Mouse (Mus musculus): ENCODE results near the gene Podnl1. TPM values are rescaled to one million over a fixed set of nuclear protein-coding genes. Genes with fewer than 3 reads are reported as not detected.

The Podnl1 gene
- polyA plus RNA-seq, 1 experiment from 2014 or later, result 0.37 TPM

- ATAC-seq (ENCODE audit: low FRiP score, low read depth), result no peak
- Histone ChIP-seq H3K27ac (no peak overlapping the region), H3K9ac (no peak overlapping the region), H3K9me3 (no peaks in the 10 kb centered on the region), H3K4me3 (no peak overlapping the region), H3K27me3 (replicated peaks) (no peaks in the 10 kb centered on the region), H3K4me2 (replicated peaks) (no peak overlapping the region), H3K4me1 (peaks cover 10% of the 10 kb centered on the region), H3K36me3 (peaks cover 67% of the 10 kb centered on the region)
- WGBS, result 84% methylated on average over 6 of the region's 6 CpGs
These were observed 48.1 kb downstream of the Podnl1 start for GRCm38 (mm10) chr8:84173861-84174260.

DNA sequence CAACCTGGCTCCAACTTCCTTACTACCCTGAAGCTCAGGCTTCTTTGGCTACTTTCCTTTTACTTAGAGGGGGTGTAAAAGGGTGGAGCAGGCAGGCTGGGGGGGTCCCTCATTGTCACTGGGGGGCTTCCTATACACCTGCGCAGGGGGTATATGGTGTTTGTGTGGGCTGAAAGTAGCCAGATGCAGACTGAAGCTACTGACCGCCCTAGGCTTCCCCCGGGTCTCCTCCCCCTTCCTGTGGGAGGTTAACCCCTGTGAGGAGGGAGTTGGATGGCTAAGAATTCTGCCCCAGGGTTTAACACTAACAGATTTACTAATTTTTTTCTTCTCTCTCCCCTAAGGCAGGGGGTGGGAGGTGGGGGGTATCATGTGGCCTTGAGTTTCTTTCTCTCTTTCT is 50.8 kb downstream of the Podnl1 start:
- H3K4me2 ChIP-seq (replicated peaks), result no peak overlapping the region
- ATAC-seq (ENCODE audit: low FRiP score, low read depth), result no peak
- H3K9me3 ChIP-seq, result no peaks in the 10 kb centered on the region
- peaks cover 37% of the 10 kb centered on the region for H3K4me1 ChIP-seq
- no peak overlapping the region for H3K4me3 ChIP-seq
- H3K27me3 ChIP-seq (replicated peaks), result no peaks in the 10 kb centered on the region
- H3K27ac ChIP-seq, result no peak overlapping the region
- H3K36me3 ChIP-seq, result peaks cover 62% of the 10 kb centered on the region
- no peak overlapping the region for H3K9ac ChIP-seq
- WGBS, result 35% methylated on average over 3 of the region's 3 CpGs

DNA sequence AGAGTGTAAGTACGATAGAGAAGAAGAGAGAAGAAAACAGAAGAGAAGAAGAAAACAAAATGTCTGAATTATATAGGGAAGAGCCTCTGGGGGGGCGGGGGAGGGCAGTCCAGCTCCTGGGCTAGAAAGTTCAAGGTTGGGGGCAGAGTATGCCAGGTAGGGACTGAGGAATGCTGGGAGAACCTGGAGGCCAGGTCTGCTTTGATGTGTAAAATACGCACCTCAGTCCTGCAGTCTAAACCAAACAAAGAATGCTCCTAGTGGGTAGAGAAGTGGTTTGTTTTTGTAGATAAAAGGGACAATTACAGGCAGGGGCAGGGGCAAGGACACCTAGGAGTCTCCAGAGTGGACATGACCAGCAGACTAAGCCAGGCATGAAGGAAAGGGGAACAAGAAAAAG is 51.6 kb downstream of the Podnl1 start:
- Histone ChIP-seq H3K9ac (no peak overlapping the region), H3K27me3 (replicated peaks) (no peaks in the 10 kb centered on the region), H3K4me2 (replicated peaks) (no peak overlapping the region), H3K36me3 (peaks cover 53% of the 10 kb centered on the region), H3K27ac (no peak overlapping the region), H3K4me1 (peaks cover 43% of the 10 kb centered on the region), H3K4me3 (no peak overlapping the region), H3K9me3 (no peaks in the 10 kb centered on the region)
- 96% methylated on average over 3 of the region's 3 CpGs for WGBS
- ATAC-seq (ENCODE audit: low FRiP score, low read depth), result no peak

DNA sequence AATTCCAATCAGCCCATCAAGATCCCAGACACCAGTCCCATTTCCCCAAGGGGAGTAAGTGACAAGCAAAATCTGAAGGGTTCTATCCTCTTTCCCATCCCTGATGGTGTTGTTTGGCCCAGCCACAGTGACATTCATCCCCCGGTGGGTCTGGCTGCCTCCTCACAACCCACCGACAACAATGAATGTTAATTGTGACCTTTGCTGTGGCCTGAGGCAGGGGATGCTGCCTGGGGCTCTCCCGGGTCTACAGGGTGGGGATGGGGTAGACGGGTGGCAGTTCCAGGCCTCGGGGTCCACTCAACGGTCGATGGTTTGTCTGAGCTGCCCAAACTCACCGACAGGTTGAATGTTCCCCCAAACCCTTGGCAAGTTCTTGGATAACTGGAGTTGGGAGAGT is 52.8 kb downstream of the Podnl1 start:
- H3K27me3 ChIP-seq (replicated peaks), result no peaks in the 10 kb centered on the region
- peaks cover 49% of the 10 kb centered on the region for H3K4me1 ChIP-seq
- no peak overlapping the region for H3K4me3 ChIP-seq
- H3K9me3 ChIP-seq, result no peaks in the 10 kb centered on the region
- peaks cover 41% of the 10 kb centered on the region for H3K36me3 ChIP-seq
- no peak overlapping the region for H3K9ac ChIP-seq
- no peak for ATAC-seq (ENCODE audit: low FRiP score, low read depth)
- H3K4me2 ChIP-seq (replicated peaks), result peak overlapping the region; percentile 21; the same call in 1 of the 2 replicates
- H3K27ac ChIP-seq, result no peak overlapping the region
- WGBS, result 80% methylated on average over 8 of the region's 8 CpGs

- ATAC-seq (ENCODE audit: low FRiP score, low read depth), result no peak
- WGBS, result 5% methylated on average over 4 of the region's 4 CpGs
These were observed 54.2 kb downstream of the Podnl1 start for GRCm38 (mm10) chr8:84179946-84180345.

DNA sequence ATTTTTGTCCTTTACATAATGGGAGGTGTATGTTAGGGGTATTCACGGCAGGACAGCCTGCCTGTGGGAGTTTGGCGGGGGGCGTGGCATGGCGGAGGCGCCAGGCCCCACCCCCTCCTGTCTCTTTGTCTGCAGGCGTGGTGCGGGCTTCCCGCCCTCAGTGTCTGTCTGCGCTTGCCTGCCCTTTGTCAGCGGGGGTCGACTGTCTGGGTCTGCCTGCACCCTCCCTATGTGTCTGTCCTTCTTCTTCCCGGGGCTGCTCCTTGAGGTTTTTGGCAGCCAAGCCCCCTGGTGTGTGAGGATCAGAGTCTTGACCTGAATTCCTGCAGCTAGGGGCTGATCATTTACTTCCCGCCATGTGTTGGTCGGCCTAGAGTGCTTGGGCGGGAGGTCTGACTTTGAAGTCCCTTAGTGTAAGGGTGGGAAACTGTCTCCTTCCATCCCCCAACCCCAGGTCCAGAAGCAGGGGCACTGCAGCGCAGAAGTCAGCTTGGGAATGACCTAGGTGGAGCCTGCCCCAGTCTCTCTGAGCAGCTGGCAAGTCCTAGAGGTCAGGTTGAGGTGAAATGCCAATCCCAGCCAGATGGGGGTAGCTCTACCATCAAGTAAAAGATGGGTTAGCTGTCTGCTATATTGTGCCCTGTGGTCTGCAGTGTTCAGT is 54.9 kb downstream of the Podnl1 start:
- Histone ChIP-seq H3K4me2 (replicated peaks) (peak overlapping the region; percentile 87), H3K4me3 (peak overlapping the region; percentile 26), H3K27me3 (replicated peaks) (no peaks in the 10 kb centered on the region), H3K9ac (peak overlapping the region; percentile 64), H3K36me3 (peaks cover 21% of the 10 kb centered on the region), H3K4me1 (peaks cover 56% of the 10 kb centered on the region), H3K27ac (peak overlapping the region; percentile 83), H3K9me3 (no peaks in the 10 kb centered on the region)
- peak; percentile 79 for ATAC-seq (ENCODE audit: low FRiP score, low read depth)
- WGBS, result 1% methylated on average over 16 of the region's 16 CpGs

More at GRCm38 (mm10) chr8:84179946-84180345, 54.2 kb downstream of the Podnl1 start:
- peak overlapping the region; percentile 79 for H3K27ac ChIP-seq
- peaks cover 56% of the 10 kb centered on the region for H3K4me1 ChIP-seq
- peaks cover 28% of the 10 kb centered on the region for H3K36me3 ChIP-seq
- H3K9ac ChIP-seq, result peak overlapping the region; percentile 64
- H3K4me2 ChIP-seq (replicated peaks), result peak overlapping the region; percentile 87
- no peaks in the 10 kb centered on the region for H3K27me3 ChIP-seq (replicated peaks)
- no peaks in the 10 kb centered on the region for H3K9me3 ChIP-seq
- peak overlapping the region; percentile 26 for H3K4me3 ChIP-seq

MicroRNAs within 50 kb of the gene (microRNA counts, 519-probe panel; counts per million panel counts)
- microRNA mmu-miR-181c (3,538 counts per million, percentile 73 among the panel's probes with 10 or more counts), microRNA mmu-miR-709 (2,879 counts per million, percentile 70 among the panel's probes with 10 or more counts)

Small RNA genes lying within 50 kb of the gene (microRNA-seq; reads per million reads assigned to microRNA genes)
- not detected for gene Gm25110
- 6,667 reads per million, percentile 94 among the genes with 10 or more reads in this experiment for gene Mir181c
- gene Mir181d, result 4,445 reads per million, percentile 89 among the genes with 10 or more reads in this experiment
- not detected for gene Mir709

Other genes with a start within 250 kb of the Podnl1 start
- gene Adgrl1, start 225.9 kb upstream of the Podnl1 start, polyA plus RNA-seq (2016; fragmentation: Nextera tagmentation; extraction: Ambion mirVana), result 34.8 and 37.0 TPM in 2 replicates
- 0.60 and 0.86 TPM in 2 replicates for gene Gm10644, start 170.8 kb upstream of the Podnl1 start, polyA plus RNA-seq (2016; fragmentation: Nextera tagmentation; extraction: Ambion mirVana)
- gene Asf1b, start 170.5 kb upstream of the Podnl1 start, polyA plus RNA-seq (2016; fragmentation: Nextera tagmentation; extraction: Ambion mirVana), result 37.1 and 41.6 TPM in 2 replicates
- 215 and 218 TPM in 2 replicates for gene Prkaca, start 153.0 kb upstream of the Podnl1 start, polyA plus RNA-seq (2016; fragmentation: Nextera tagmentation; extraction: Ambion mirVana)
- gene Samd1, start 128.3 kb upstream of the Podnl1 start, polyA plus RNA-seq (2016; fragmentation: Nextera tagmentation; extraction: Ambion mirVana), result 9.7 and 9.8 TPM in 2 replicates
- gene 1700067K01Rik, start 124.5 kb upstream of the Podnl1 start, polyA plus RNA-seq (2016; fragmentation: Nextera tagmentation; extraction: Ambion mirVana), result 0.83 and 0.95 TPM in 2 replicates
- 0.54 TPM in 1 of 2 replicates, not detected in the other for gene 2210011C24Rik, start 113.8 kb upstream of the Podnl1 start, polyA plus RNA-seq (2016; fragmentation: Nextera tagmentation; extraction: Ambion mirVana)
- gene Palm3, start 104.5 kb upstream of the Podnl1 start, polyA plus RNA-seq (2016; fragmentation: Nextera tagmentation; extraction: Ambion mirVana), result 10.2 and 10.8 TPM in 2 replicates
- gene Il27ra, start 83.4 kb upstream of the Podnl1 start, polyA plus RNA-seq (2016; fragmentation: Nextera tagmentation; extraction: Ambion mirVana), result 0.28 and 0.29 TPM in 2 replicates
- not detected in 2 replicates for gene Rln3, start 81.0 kb upstream of the Podnl1 start, polyA plus RNA-seq (2016; fragmentation: Nextera tagmentation; extraction: Ambion mirVana)
- gene Gm10643, start 60.9 kb upstream of the Podnl1 start, polyA plus RNA-seq (2016; fragmentation: Nextera tagmentation; extraction: Ambion mirVana), result 1.6 and 2.2 TPM in 2 replicates
- gene Rfx1, start 59.2 kb upstream of the Podnl1 start, polyA plus RNA-seq (2016; fragmentation: Nextera tagmentation; extraction: Ambion mirVana), result 9.1 and 9.3 TPM in 2 replicates
- 18.0 and 19.6 TPM in 2 replicates for gene Dcaf15, start 21.2 kb upstream of the Podnl1 start, polyA plus RNA-seq (2016; fragmentation: Nextera tagmentation; extraction: Ambion mirVana)
- 16.9 and 18.0 TPM in 2 replicates for gene Cc2d1a, start 21.9 kb downstream of the Podnl1 start, polyA plus RNA-seq (2016; fragmentation: Nextera tagmentation; extraction: Ambion mirVana)
- gene 4930432K21Rik, start 22.0 kb downstream of the Podnl1 start, polyA plus RNA-seq (2016; fragmentation: Nextera tagmentation; extraction: Ambion mirVana), result 1.9 and 2.0 TPM in 2 replicates
- 5.3 and 6.3 TPM in 2 replicates for gene Nanos3, start 59.2 kb downstream of the Podnl1 start, polyA plus RNA-seq (2016; fragmentation: Nextera tagmentation; extraction: Ambion mirVana)
- 52.8 and 57.9 TPM in 2 replicates for gene Zswim4, start 111.1 kb downstream of the Podnl1 start, polyA plus RNA-seq (2016; fragmentation: Nextera tagmentation; extraction: Ambion mirVana)
- 256 and 282 TPM in 2 replicates for gene D8Ertd738e, start 123.7 kb downstream of the Podnl1 start, polyA plus RNA-seq (2016; fragmentation: Nextera tagmentation; extraction: Ambion mirVana)
- gene Mri1, start 131.3 kb downstream of the Podnl1 start, polyA plus RNA-seq (2016; fragmentation: Nextera tagmentation; extraction: Ambion mirVana), result 60.7 and 63.3 TPM in 2 replicates
- 18.1 and 25.1 TPM in 2 replicates for gene Ccdc130, start 144.4 kb downstream of the Podnl1 start, polyA plus RNA-seq (2016; fragmentation: Nextera tagmentation; extraction: Ambion mirVana)

Data from neural tube, embryonic 12.5 days (tissue).